Mouse (Mus musculus) CH12.LX (cell line): ENCODE data around the gene Serpina16. TPM values are rescaled to one million over a fixed set of nuclear protein-coding genes. Genes with fewer than 3 reads are reported as not detected.
"Not testable (repeated sequence)": the region's sequence is repeated elsewhere in the genome, so short reads cannot be mapped to it uniquely, and the experiment has no call there.

ENCODE experiments used
- DNase-seq: peaks from one replicate; pipeline ENCODE4 v3.0.0-alpha.2; 2013; ENCODE audit errors: extremely low read depth
- H3K27ac ChIP-seq: 2 replicates; pipeline ENCODE4 v1.5.1; 2012; ENCODE audit warnings: low read depth, mild to moderate bottlenecking, control low read depth, moderate library complexity; ENCODE audit not compliant: insufficient read depth
- H3K27me3 ChIP-seq: replicated peaks from 2 replicates; pipeline ENCODE3; 2012; ENCODE audit warnings: inconsistent platforms
- H3K36me3 ChIP-seq, 2 experiments: replicated peaks in 1 of 2; 2 replicates each; pipeline versions ENCODE3 to v1.6.1; 2012; ENCODE audit warnings: inconsistent platforms in 1 of 2, low read length in 1 of 2, mild to moderate bottlenecking in 1 of 2, mixed read lengths in 1 of 2, moderate library complexity in 1 of 2; ENCODE audit not compliant: control insufficient read depth in 1 of 2, insufficient read depth in 1 of 2
- H3K4me1 ChIP-seq, 2 experiments: 2 replicates each; pipeline ENCODE4 v1.6.1; 2012; ENCODE audit warnings: inconsistent platforms in 1 of 2, moderate library complexity in 1 of 2; ENCODE audit not compliant: insufficient read depth in 2 of 2, control insufficient read depth in 1 of 2
- H3K4me2 ChIP-seq: 2 replicates; pipeline ENCODE4 v1.6.1; 2012; ENCODE audit warnings: low read depth, mild to moderate bottlenecking, control low read depth; ENCODE audit not compliant: poor library complexity, insufficient read depth, severe bottlenecking
- H3K4me3 ChIP-seq, 3 experiments: fragments of 150-350 bp in 1 of 3; sonication (generic) in 1 of 3; replicated peaks in 1 of 3; 2 replicates each; pipeline versions ENCODE3 to v1.5.1; 2011 to 2012; ENCODE audit warnings: low read depth in 2 of 3, low read length in 2 of 3, mild to moderate bottlenecking in 2 of 3, moderate library complexity in 2 of 3, control low read depth in 1 of 3, improper control_type of control experiment in 1 of 3, inconsistent platforms in 1 of 3, mixed read lengths in 1 of 3; ENCODE audit not compliant: poor library complexity in 1 of 3
- H3K79me2 ChIP-seq: replicated peaks from 2 replicates; pipeline ENCODE4 v1.6.1; 2012; ENCODE audit warnings: mild to moderate bottlenecking, moderate library complexity; ENCODE audit not compliant: control insufficient read depth, poor library complexity, insufficient read depth, severe bottlenecking; ENCODE audit errors: extremely low read depth
- H3K9ac ChIP-seq: 2 replicates; pipeline ENCODE4 v1.6.1; 2012; ENCODE audit warnings: low read depth, mild to moderate bottlenecking, control low read depth, moderate library complexity; ENCODE audit not compliant: insufficient read depth
- H3K9me3 ChIP-seq: replicated peaks from 2 replicates; pipeline ENCODE3; 2012; ENCODE audit warnings: low read length, inconsistent platforms, mixed read lengths
- CTCF ChIP-seq, 2 experiments: IDR thresholded peaks in 1 of 2; conservative IDR thresholded peaks in 1 of 2; 2 replicates each; pipeline ENCODE4 v1.5.1; 2011 to 2012; ENCODE audit warnings: low read depth in 2 of 2, low read length in 2 of 2, improper control_type of control experiment in 1 of 2, inconsistent platforms in 1 of 2, mild to moderate bottlenecking in 1 of 2, moderate library complexity in 1 of 2
- GABPA ChIP-seq: IDR thresholded peaks from 2 replicates; pipeline ENCODE4 v1.6.1; 2012; ENCODE audit warnings: low read depth, low read length, improper control_type of control experiment, inconsistent platforms; ENCODE audit not compliant: insufficient replicate concordance
- HCFC1 ChIP-seq: IDR thresholded peaks from 2 replicates; pipeline ENCODE4 v1.6.1; 2012; ENCODE audit warnings: low read depth, mild to moderate bottlenecking, inconsistent platforms, low read length, improper control_type of control experiment
- JUND ChIP-seq: conservative IDR thresholded peaks from 2 replicates; pipeline ENCODE4 v1.6.1; 2011; ENCODE audit warnings: low read depth, low read length, improper control_type of control experiment
- MAFK ChIP-seq: IDR thresholded peaks from 2 replicates; pipeline ENCODE4 v1.6.1; 2011; ENCODE audit warnings: low read length, improper control_type of control experiment; ENCODE audit not compliant: insufficient replicate concordance
- MAX ChIP-seq: IDR thresholded peaks from 2 replicates; pipeline ENCODE4 v1.6.1; 2011; ENCODE audit warnings: low read length, improper control_type of control experiment
- MEF2A ChIP-seq: IDR thresholded peaks from 2 replicates; pipeline ENCODE4 v1.6.1; 2014; ENCODE audit warnings: low read depth, mild to moderate bottlenecking, inconsistent platforms, low read length, improper control_type of control experiment, borderline replicate concordance
- NELFE ChIP-seq: IDR thresholded peaks from 2 replicates; pipeline ENCODE4 v1.6.1; 2011; ENCODE audit warnings: low read depth, low read length, improper control_type of control experiment
- RAD21 ChIP-seq: IDR thresholded peaks from 2 replicates; pipeline ENCODE4 v1.6.1; 2011; ENCODE audit warnings: low read depth, mild to moderate bottlenecking, low read length, improper control_type of control experiment, moderate library complexity
- RCOR1 ChIP-seq: conservative IDR thresholded peaks from 2 replicates; pipeline ENCODE4 v1.6.1; 2012; ENCODE audit warnings: low read depth, mild to moderate bottlenecking, inconsistent platforms, low read length, improper control_type of control experiment
- SIN3A ChIP-seq: IDR thresholded peaks from 2 replicates; pipeline ENCODE4 v1.6.1; 2012; ENCODE audit warnings: low read length, improper control_type of control experiment, inconsistent platforms
- TBP ChIP-seq: conservative IDR thresholded peaks from 2 replicates; pipeline ENCODE4 v1.6.1; 2011; ENCODE audit warnings: low read depth, low read length, improper control_type of control experiment
- UBTF ChIP-seq: IDR thresholded peaks from 2 replicates; pipeline ENCODE4 v1.6.1; 2012; ENCODE audit warnings: low read depth, mild to moderate bottlenecking, inconsistent platforms, low read length, improper control_type of control experiment, moderate library complexity
- USF1 ChIP-seq: IDR thresholded peaks from 2 replicates; pipeline ENCODE4 v1.6.1; 2014; ENCODE audit warnings: low read depth, mild to moderate bottlenecking, inconsistent platforms, low read length, improper control_type of control experiment
- USF2 ChIP-seq: conservative IDR thresholded peaks from 2 replicates; pipeline ENCODE4 v1.6.1; 2011; ENCODE audit warnings: low read depth, low read length, improper control_type of control experiment
- dilution Hi-C: fragments of 300-500 bp; cut with MboI; formaldehyde crosslinking; loops from 2 replicates; pipeline ENCODE4 v1.14.3; 2020; ENCODE audit warnings: low sequenced_read_pairs; ENCODE audit not compliant: extremely low pct_unique_long_range_greater_than_20kb, extremely low pct_ligation_motif_present
- in situ Hi-C: fragments of 300-500 bp; cut with MboI; formaldehyde crosslinking; loops from 3 replicates; pipeline ENCODE4 v1.14.3; 2019; ENCODE audit warnings: low sequenced_read_pairs, low pct_ligation_motif_present, low pct_unique_long_range_greater_than_20kb, mixed read lengths
- polyA plus RNA-seq: library from polyadenylated mRNA; unstranded; fragments of >175 nt; gene quantifications from 2 replicates; pipeline ENCODE4 v1.2.1, GENCODE M21; 2012; ENCODE audit warnings: low read depth; ENCODE audit not compliant: insufficient read length
- total RNA-seq, 2 experiments: library from RNA; depleted of rRNA; stranded (reverse); fragments of 300-350 nt in 1 of 2; fragments of >200 nt in 1 of 2; gene quantifications; 2 replicates each; pipeline ENCODE4 v1.2.3; 2012 to 2014

Serpina16 gene
- total and polyA plus RNA-seq, 3 experiments, result not detected

GRCm38 (mm10) chr12:103683775-103684174, 7.8 kb upstream of the Serpina16 start:
- Histone ChIP-seq H3K79me2 (no peaks in the 10 kb centered on the region), H3K27me3 (peaks cover 84% of the 10 kb centered on the region), H3K27ac (no peak overlapping the region), H3K9ac (no peak overlapping the region), H3K4me3 (no peak overlapping the region), H3K4me2 (no peak overlapping the region), H3K4me1 (no peaks in the 10 kb centered on the region), H3K9me3 (no peaks in the 10 kb centered on the region), H3K36me3 (no peaks in the 10 kb centered on the region)
- in situ Hi-C loops, result no loop called here
- dilution Hi-C loops, result no loop called here
- no peak for DNase-seq
- no peak for TF ChIP-seq RAD21
- TF ChIP-seq USF2, result no peak
- TF ChIP-seq SIN3A, result no peak
- no peak for TF ChIP-seq MEF2A
- TF ChIP-seq JUND, result no peak
- TF ChIP-seq GABPA, result no peak
- TF ChIP-seq USF1, result no peak
- no peak for TF ChIP-seq CTCF (conservative IDR thresholded peaks at IDR 0.05 in 1 of 2, IDR thresholded peaks at IDR 0.05 in 1 of 2; ENCODE audit: low read depth in 2 of 2, low read length in 2 of 2)
- TF ChIP-seq, all 38 proteins: peak for 0

GRCm38 (mm10) chr12:103681739-103682138, 5.8 kb upstream of the Serpina16 start:
- Histone ChIP-seq H3K27ac (no peak overlapping the region), H3K27me3 (peaks cover 87% of the 10 kb centered on the region), H3K4me1 (no peaks in the 10 kb centered on the region), H3K36me3 (no peaks in the 10 kb centered on the region), H3K9me3 (no peaks in the 10 kb centered on the region), H3K9ac (no peak overlapping the region), H3K4me2 (no peak overlapping the region), H3K4me3 (no peak overlapping the region), H3K79me2 (no peaks in the 10 kb centered on the region)
- dilution Hi-C loops (no loop called here), in situ Hi-C loops (no loop called here)
- no peak for TF ChIP-seq TBP
- TF ChIP-seq USF1, result no peak
- no peak for TF ChIP-seq HCFC1
- TF ChIP-seq MAFK, result no peak
- TF ChIP-seq SIN3A, result no peak
- TF ChIP-seq RCOR1, result no peak
- TF ChIP-seq MEF2A, result no peak
- TF ChIP-seq NELFE, result no peak
- no peak for DNase-seq

- H3K9me3 ChIP-seq, result no peaks in the 10 kb centered on the region
- no peak overlapping the region for H3K4me2 ChIP-seq
- TF ChIP-seq MEF2A (no peak), MAX (no peak), UBTF (no peak), USF2 (no peak)
- TF ChIP-seq, all 38 proteins: peak for 0
- in situ Hi-C loops, result no loop called here
- Histone ChIP-seq H3K79me2 (no peaks in the 10 kb centered on the region), H3K4me1 (no peaks in the 10 kb centered on the region), H3K36me3 (no peaks in the 10 kb centered on the region), H3K4me3 (no peak overlapping the region), H3K9ac (no peak overlapping the region), H3K27me3 (peaks cover 87% of the 10 kb centered on the region), H3K27ac (no peak overlapping the region)
- dilution Hi-C loops, result no loop called here
- no peak for DNase-seq
These were observed 5.2 kb upstream of the Serpina16 start for GRCm38 (mm10) chr12:103681169-103681568.

- peaks cover 87% of the 10 kb centered on the region for H3K27me3 ChIP-seq
- H3K4me2 ChIP-seq, H3K9me3 ChIP-seq, H3K9ac ChIP-seq, H3K36me3 ChIP-seq, dilution Hi-C loops, H3K4me3 ChIP-seq, in situ Hi-C loops, H3K79me2 ChIP-seq, DNase-seq, H3K27ac ChIP-seq, H3K4me1 ChIP-seq: not testable (repeated sequence)
These were observed 3.9 kb upstream of the Serpina16 start for GRCm38 (mm10) chr12:103679853-103680252.
